Mouse (Mus musculus): ENCODE data around the gene Oxsr1. TPM values are rescaled to one million over a fixed set of nuclear protein-coding genes. Genes with fewer than 3 reads are reported as not detected.
"Not testable (repeated sequence)": the region's sequence is repeated elsewhere in the genome, so short reads cannot be mapped to it uniquely, and the experiment has no call there.

The Oxsr1 gene
- polyA plus RNA-seq, 1 experiment from 2014 or later = 12.2 TPM

- H3K27ac ChIP-seq (ENCODE audit: low read length); H3K4me3 ChIP-seq (ENCODE audit: low read length); H3K9ac ChIP-seq (replicated peaks; ENCODE audit: low read length); H3K9me3 ChIP-seq (ENCODE audit: low read length); H3K27me3 ChIP-seq (ENCODE audit: insufficient read depth, low read length); H3K4me1 ChIP-seq (ENCODE audit: insufficient read depth, low read length); ATAC-seq (ENCODE audit: low FRiP score, low TSS enrichment); H3K4me2 ChIP-seq (replicated peaks; ENCODE audit: low read depth, low read length): not testable (repeated sequence)
- peaks cover 23% of the 10 kb centered on the region for H3K36me3 ChIP-seq (ENCODE audit: insufficient read depth, low read length)
- WGBS = 68% methylated on average over 1 of the region's 1 CpGs
Measured at GRCm38 (mm10) chr9:119265373-119266120, 56.7 kb downstream of the Oxsr1 start.

DNA sequence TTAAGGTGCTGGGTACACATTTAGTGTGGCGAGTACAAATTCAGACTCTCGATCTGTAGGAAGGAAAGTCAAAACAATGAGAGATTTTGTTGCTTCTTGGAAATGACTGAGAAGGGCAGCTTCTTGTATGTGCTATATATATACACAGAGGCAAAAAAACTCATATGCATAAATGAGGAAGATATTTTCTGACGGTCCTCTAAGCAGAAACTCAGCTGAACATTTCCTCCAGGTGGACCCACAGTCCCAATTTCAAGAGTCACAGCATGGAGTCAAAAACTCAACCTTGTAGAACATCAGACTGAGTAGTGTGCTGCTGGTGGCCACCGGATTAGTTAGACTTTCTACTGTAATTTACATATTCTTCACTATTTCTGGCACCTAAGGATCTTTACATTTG lies 59.2 kb downstream of the Oxsr1 start:
- Histone ChIP-seq H3K36me3 (ENCODE audit: insufficient read depth, low read length) (peaks cover 27% of the 10 kb centered on the region), H3K4me1 (ENCODE audit: insufficient read depth, low read length) (no peaks in the 10 kb centered on the region), H3K27ac (ENCODE audit: low read length) (no peak overlapping the region), H3K9me3 (ENCODE audit: low read length) (no peaks in the 10 kb centered on the region), H3K27me3 (ENCODE audit: insufficient read depth, low read length) (no peaks in the 10 kb centered on the region), H3K4me3 (ENCODE audit: low read length) (no peak overlapping the region), H3K4me2 (replicated peaks; ENCODE audit: low read depth, low read length) (no peak overlapping the region), H3K9ac (replicated peaks; ENCODE audit: low read length) (no peak overlapping the region)
- ATAC-seq (ENCODE audit: low FRiP score, low TSS enrichment) = no peak
- WGBS = 93% methylated on average over 4 of the region's 4 CpGs

- no peaks in the 10 kb centered on the region for H3K9me3 ChIP-seq (ENCODE audit: low read length)
- no peak overlapping the region for H3K4me2 ChIP-seq (replicated peaks; ENCODE audit: low read depth, low read length)
- H3K9ac ChIP-seq (replicated peaks; ENCODE audit: low read length) = no peak overlapping the region
- WGBS = 93% methylated on average over 2 of the region's 2 CpGs
- no peaks in the 10 kb centered on the region for H3K4me1 ChIP-seq (ENCODE audit: insufficient read depth, low read length)
- peaks cover 31% of the 10 kb centered on the region for H3K36me3 ChIP-seq (ENCODE audit: insufficient read depth, low read length)
- no peak overlapping the region for H3K27ac ChIP-seq (ENCODE audit: low read length)
- no peak overlapping the region for H3K4me3 ChIP-seq (ENCODE audit: low read length)
- no peak for ATAC-seq (ENCODE audit: low FRiP score, low TSS enrichment)
- H3K27me3 ChIP-seq (ENCODE audit: insufficient read depth, low read length) = no peaks in the 10 kb centered on the region
Measured at GRCm38 (mm10) chr9:119260825-119261224, 61.4 kb downstream of the Oxsr1 start.

- Histone ChIP-seq H3K36me3 (ENCODE audit: insufficient read depth, low read length) (peaks cover 39% of the 10 kb centered on the region), H3K4me3 (ENCODE audit: low read length) (no peak overlapping the region), H3K27ac (ENCODE audit: low read length) (no peak overlapping the region), H3K9me3 (ENCODE audit: low read length) (no peaks in the 10 kb centered on the region), H3K27me3 (ENCODE audit: insufficient read depth, low read length) (no peaks in the 10 kb centered on the region), H3K4me2 (replicated peaks; ENCODE audit: low read depth, low read length) (no peak overlapping the region), H3K4me1 (ENCODE audit: insufficient read depth, low read length) (no peaks in the 10 kb centered on the region), H3K9ac (replicated peaks; ENCODE audit: low read length) (no peak overlapping the region)
- 94% methylated on average over 2 of the region's 2 CpGs for WGBS
- no peak for ATAC-seq (ENCODE audit: low FRiP score, low TSS enrichment)
Measured at GRCm38 (mm10) chr9:119258785-119259184, 63.4 kb downstream of the Oxsr1 start.

DNA sequence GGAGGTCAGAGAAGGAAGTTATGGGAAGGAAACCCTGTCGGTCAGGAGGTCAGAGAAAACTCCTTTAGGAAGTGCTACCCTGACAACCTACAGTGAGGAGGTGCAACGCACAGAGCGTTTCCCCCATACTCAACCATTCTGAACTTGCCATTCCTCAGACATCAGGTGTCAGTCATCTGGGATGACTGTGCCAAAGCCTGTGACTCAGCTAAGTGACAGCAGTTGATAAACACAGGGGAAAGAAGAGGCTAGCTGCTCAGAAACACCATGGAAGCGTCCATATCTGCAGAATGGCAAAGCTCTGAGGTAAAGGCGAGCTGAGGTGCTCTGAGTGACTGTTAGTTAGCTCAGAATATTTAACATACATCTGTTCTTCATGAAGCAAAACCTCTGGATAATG lies 64.1 kb downstream of the Oxsr1 start:
- no peaks in the 10 kb centered on the region for H3K27me3 ChIP-seq (ENCODE audit: insufficient read depth, low read length)
- no peak overlapping the region for H3K4me2 ChIP-seq (replicated peaks; ENCODE audit: low read depth, low read length)
- no peaks in the 10 kb centered on the region for H3K9me3 ChIP-seq (ENCODE audit: low read length)
- no peak overlapping the region for H3K4me3 ChIP-seq (ENCODE audit: low read length)
- H3K27ac ChIP-seq (ENCODE audit: low read length) = no peak overlapping the region
- ATAC-seq (ENCODE audit: low FRiP score, low TSS enrichment) = no peak
- no peak overlapping the region for H3K9ac ChIP-seq (replicated peaks; ENCODE audit: low read length)
- no peaks in the 10 kb centered on the region for H3K4me1 ChIP-seq (ENCODE audit: insufficient read depth, low read length)
- peaks cover 40% of the 10 kb centered on the region for H3K36me3 ChIP-seq (ENCODE audit: insufficient read depth, low read length)
- WGBS = 72% methylated on average over 5 of the region's 5 CpGs

DNA sequence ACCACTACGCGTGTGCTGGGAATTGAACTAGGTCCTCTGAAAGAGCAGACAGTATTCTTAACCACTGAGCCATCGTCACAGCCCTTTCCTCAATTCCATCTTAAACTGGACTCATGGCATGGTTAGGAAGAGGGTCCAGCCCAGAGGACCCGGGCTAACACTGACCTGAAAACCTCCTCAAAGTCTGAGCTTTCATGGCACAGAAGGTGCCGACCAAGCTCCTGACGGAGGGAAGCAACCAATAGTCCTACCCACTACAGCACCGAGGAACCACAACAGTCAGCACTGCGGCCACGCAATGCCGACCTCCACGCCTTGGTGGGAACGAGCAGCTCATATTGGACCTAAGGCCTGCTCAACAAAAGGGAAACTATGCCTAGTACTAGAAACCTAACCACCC lies 66.1 kb downstream of the Oxsr1 start:
- Histone ChIP-seq H3K4me2 (replicated peaks; ENCODE audit: low read depth, low read length) (no peak overlapping the region), H3K4me1 (ENCODE audit: insufficient read depth, low read length) (no peaks in the 10 kb centered on the region), H3K27ac (ENCODE audit: low read length) (no peak overlapping the region), H3K27me3 (ENCODE audit: insufficient read depth, low read length) (no peaks in the 10 kb centered on the region), H3K36me3 (ENCODE audit: insufficient read depth, low read length) (peaks cover 41% of the 10 kb centered on the region), H3K9me3 (ENCODE audit: low read length) (no peaks in the 10 kb centered on the region), H3K9ac (replicated peaks; ENCODE audit: low read length) (no peak overlapping the region), H3K4me3 (ENCODE audit: low read length) (no peak overlapping the region)
- over 99% methylated on average over 12 of the region's 12 CpGs for WGBS
- ATAC-seq (ENCODE audit: low FRiP score, low TSS enrichment) = no peak

- Histone ChIP-seq H3K27me3 (ENCODE audit: insufficient read depth, low read length) (no peaks in the 10 kb centered on the region), H3K4me3 (ENCODE audit: low read length) (no peak overlapping the region), H3K9me3 (ENCODE audit: low read length) (no peaks in the 10 kb centered on the region), H3K36me3 (ENCODE audit: insufficient read depth, low read length) (peaks cover 48% of the 10 kb centered on the region), H3K4me1 (ENCODE audit: insufficient read depth, low read length) (no peaks in the 10 kb centered on the region), H3K9ac (replicated peaks; ENCODE audit: low read length) (no peak overlapping the region), H3K27ac (ENCODE audit: low read length) (no peak overlapping the region), H3K4me2 (replicated peaks; ENCODE audit: low read depth, low read length) (no peak overlapping the region)
- WGBS = 93% methylated on average over 1 of the region's 1 CpGs
- ATAC-seq (ENCODE audit: low FRiP score, low TSS enrichment) = no peak
Measured at GRCm38 (mm10) chr9:119255096-119255495, 67.1 kb downstream of the Oxsr1 start.

- H3K9ac ChIP-seq (replicated peaks; ENCODE audit: low read length) = no peak overlapping the region
- no peak for ATAC-seq (ENCODE audit: low FRiP score, low TSS enrichment)
- 48% methylated on average over 2 of the region's 2 CpGs for WGBS
Measured at GRCm38 (mm10) chr9:119254187-119254586, 68.0 kb downstream of the Oxsr1 start.

DNA sequence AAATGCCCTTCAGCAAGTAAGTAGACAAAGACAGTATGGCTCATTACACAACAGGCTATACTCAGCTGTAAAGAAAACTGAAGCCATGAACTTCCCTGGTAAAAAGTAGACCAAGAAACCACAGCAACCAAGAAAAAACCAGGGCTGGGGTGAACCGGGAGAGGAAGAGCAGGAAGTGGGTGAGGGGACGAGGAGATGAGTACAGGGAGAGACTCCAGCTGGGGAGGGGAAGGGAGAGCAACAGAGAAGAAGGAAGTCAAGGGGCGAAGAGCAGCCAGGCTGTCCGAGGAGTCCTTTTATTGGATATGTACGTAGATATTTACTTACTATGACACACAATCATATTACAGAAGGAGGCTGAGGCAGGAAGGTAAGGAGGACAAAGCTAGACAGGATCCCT lies 74.2 kb downstream of the Oxsr1 start:
- no peak for ATAC-seq (ENCODE audit: low FRiP score, low TSS enrichment)
- H3K4me2 ChIP-seq (replicated peaks; ENCODE audit: low read depth, low read length) = no peak overlapping the region
- no peaks in the 10 kb centered on the region for H3K9me3 ChIP-seq (ENCODE audit: low read length)
- no peaks in the 10 kb centered on the region for H3K4me1 ChIP-seq (ENCODE audit: insufficient read depth, low read length)
- WGBS = 77% methylated on average over 5 of the region's 5 CpGs
- no peak overlapping the region for H3K27ac ChIP-seq (ENCODE audit: low read length)
- H3K27me3 ChIP-seq (ENCODE audit: insufficient read depth, low read length) = no peaks in the 10 kb centered on the region
- H3K4me3 ChIP-seq (ENCODE audit: low read length) = no peak overlapping the region
- peaks cover 30% of the 10 kb centered on the region for H3K36me3 ChIP-seq (ENCODE audit: insufficient read depth, low read length)
- H3K9ac ChIP-seq (replicated peaks; ENCODE audit: low read length) = no peak overlapping the region

More at GRCm38 (mm10) chr9:119254187-119254586, 68.0 kb downstream of the Oxsr1 start:
- H3K4me3 ChIP-seq (ENCODE audit: low read length) = no peak overlapping the region
- H3K9me3 ChIP-seq (ENCODE audit: low read length) = no peaks in the 10 kb centered on the region
- H3K27ac ChIP-seq (ENCODE audit: low read length) = no peak overlapping the region
- H3K4me2 ChIP-seq (replicated peaks; ENCODE audit: low read depth, low read length) = no peak overlapping the region
- no peaks in the 10 kb centered on the region for H3K4me1 ChIP-seq (ENCODE audit: insufficient read depth, low read length)
- H3K27me3 ChIP-seq (ENCODE audit: insufficient read depth, low read length) = no peaks in the 10 kb centered on the region
- peaks cover 47% of the 10 kb centered on the region for H3K36me3 ChIP-seq (ENCODE audit: insufficient read depth, low read length)

GRCm38 (mm10) chr9:119246826-119247225 lies 75.4 kb downstream of the Oxsr1 start:
- 94% methylated on average over 5 of the region's 5 CpGs for WGBS

More at GRCm38 (mm10) chr9:119246826-119247225, 75.4 kb downstream of the Oxsr1 start:
- H3K27me3 ChIP-seq (ENCODE audit: insufficient read depth, low read length) = no peaks in the 10 kb centered on the region
- no peaks in the 10 kb centered on the region for H3K9me3 ChIP-seq (ENCODE audit: low read length)
- no peak overlapping the region for H3K4me2 ChIP-seq (replicated peaks; ENCODE audit: low read depth, low read length)
- no peak for ATAC-seq (ENCODE audit: low FRiP score, low TSS enrichment)
- H3K9ac ChIP-seq (replicated peaks; ENCODE audit: low read length) = no peak overlapping the region
- no peak overlapping the region for H3K27ac ChIP-seq (ENCODE audit: low read length)
- H3K36me3 ChIP-seq (ENCODE audit: insufficient read depth, low read length) = peaks cover 26% of the 10 kb centered on the region
- no peak overlapping the region for H3K4me3 ChIP-seq (ENCODE audit: low read length)
- H3K4me1 ChIP-seq (ENCODE audit: insufficient read depth, low read length) = no peaks in the 10 kb centered on the region

Data from kidney, embryonic 16.5 days (tissue).